Mouse (Mus musculus) bone marrow macrophage, adult 2 months (primary cell): Measurements from ENCODE around the gene Abcd1. TPM values are rescaled to one million over a fixed set of nuclear protein-coding genes. Genes with fewer than 3 reads are reported as not detected.
"Not testable (repeated sequence)": the region's sequence is repeated elsewhere in the genome, so short reads cannot be mapped to it uniquely, and the experiment has no call there.

Source experiments
- H3K27ac ChIP-seq: 2 replicates; pipeline ENCODE4 v1.5.1; 2012; ENCODE audit warnings: low read depth, low read length; ENCODE audit not compliant: insufficient read depth
- H3K4me1 ChIP-seq: 2 replicates; pipeline ENCODE4 v1.6.1; 2012; ENCODE audit warnings: low read length; ENCODE audit not compliant: control insufficient read depth, insufficient read depth
- H3K4me3 ChIP-seq: 2 replicates; pipeline ENCODE4 v1.5.1; 2012; ENCODE audit warnings: mild to moderate bottlenecking, low read length, moderate library complexity; ENCODE audit not compliant: insufficient read depth
- CTCF ChIP-seq: IDR thresholded peaks from 2 replicates; pipeline ENCODE4 v1.5.1; 2012; ENCODE audit warnings: low read depth, mild to moderate bottlenecking, low read length, moderate library complexity
- POLR2A ChIP-seq: IDR thresholded peaks from 2 replicates; pipeline ENCODE4 v1.6.1; 2012; ENCODE audit warnings: mild to moderate bottlenecking, low read depth, low read length, borderline replicate concordance
- polyA plus RNA-seq: library from polyadenylated mRNA; stranded (reverse); fragments of >200 nt; gene quantifications from 2 replicates; pipeline ENCODE4 v1.2.4, GENCODE M21; 2012; ENCODE audit not compliant: missing spikeins, insufficient read depth, insufficient read length

The Abcd1 gene
- polyA plus RNA-seq, 1 experiment, result 89.1 TPM

DNA sequence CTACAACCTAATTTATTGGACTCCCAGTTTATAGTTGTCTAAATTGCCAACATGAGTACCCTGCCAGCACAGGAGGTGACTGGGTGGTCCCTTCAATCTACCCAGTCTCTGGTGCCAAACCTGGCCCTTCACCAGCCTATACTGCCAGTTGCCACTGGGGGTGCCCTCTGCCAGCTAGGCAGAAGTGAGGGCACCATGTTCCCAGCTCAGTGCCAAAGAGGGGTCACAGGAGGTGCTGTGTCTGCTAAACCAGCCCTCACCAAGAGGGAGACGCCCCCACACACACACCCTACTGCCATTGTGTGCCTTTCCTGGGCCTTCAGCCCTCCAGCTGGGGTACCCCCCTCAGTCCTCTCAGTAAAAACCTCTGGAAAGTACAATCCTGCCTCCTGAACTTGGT, 21.8 kb downstream of the Abcd1 start:
- TF ChIP-seq POLR2A (no peak), CTCF (no peak)
- Histone ChIP-seq H3K4me3 (no peak overlapping the region), H3K4me1 (no peaks in the 10 kb centered on the region), H3K27ac (no peak overlapping the region)

DNA sequence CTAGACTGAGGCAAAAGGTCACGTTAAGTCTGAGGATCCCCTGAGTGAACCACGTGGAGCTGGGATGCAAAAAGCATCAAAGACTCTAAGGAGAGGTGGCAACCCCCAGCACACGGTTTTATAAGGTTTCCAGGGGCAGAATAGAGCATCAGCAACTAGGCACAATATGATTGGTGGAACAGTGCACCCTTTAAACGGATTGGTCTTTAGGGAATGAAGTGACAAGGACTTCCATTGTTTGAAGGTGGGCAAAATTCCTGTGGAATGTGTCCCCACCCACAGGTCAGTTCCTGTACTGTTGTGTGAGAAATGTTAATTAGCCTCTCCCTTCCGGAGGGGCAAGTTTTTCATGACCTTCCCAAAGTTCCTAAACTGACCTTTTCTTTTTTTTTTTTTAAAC, 22.8 kb downstream of the Abcd1 start:
- no peak overlapping the region for H3K27ac ChIP-seq
- TF ChIP-seq CTCF, result no peak
- TF ChIP-seq POLR2A, result no peak
- H3K4me3 ChIP-seq, result no peak overlapping the region
- no peaks in the 10 kb centered on the region for H3K4me1 ChIP-seq

DNA sequence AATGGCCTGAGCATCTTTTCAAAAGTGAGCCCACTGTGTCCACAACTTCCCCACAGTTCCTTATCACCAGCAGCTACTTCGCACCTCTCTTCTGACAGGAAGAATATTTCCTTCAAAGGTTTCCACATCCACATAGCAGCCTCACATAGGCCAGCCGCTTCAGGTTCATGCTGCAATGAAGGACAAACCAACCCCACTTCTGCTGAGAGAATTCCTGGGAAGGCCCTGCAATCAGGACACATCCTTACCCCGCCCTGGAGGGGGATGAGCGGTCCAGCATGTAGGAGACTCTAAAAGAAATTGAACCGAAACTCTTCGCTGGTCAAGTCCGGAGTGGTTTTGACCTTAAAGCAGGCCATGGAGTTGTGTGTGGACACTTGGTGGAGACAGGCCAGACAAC, 23.4 kb downstream of the Abcd1 start:
- H3K4me1 ChIP-seq, H3K27ac ChIP-seq, H3K4me3 ChIP-seq: not testable (repeated sequence)

DNA sequence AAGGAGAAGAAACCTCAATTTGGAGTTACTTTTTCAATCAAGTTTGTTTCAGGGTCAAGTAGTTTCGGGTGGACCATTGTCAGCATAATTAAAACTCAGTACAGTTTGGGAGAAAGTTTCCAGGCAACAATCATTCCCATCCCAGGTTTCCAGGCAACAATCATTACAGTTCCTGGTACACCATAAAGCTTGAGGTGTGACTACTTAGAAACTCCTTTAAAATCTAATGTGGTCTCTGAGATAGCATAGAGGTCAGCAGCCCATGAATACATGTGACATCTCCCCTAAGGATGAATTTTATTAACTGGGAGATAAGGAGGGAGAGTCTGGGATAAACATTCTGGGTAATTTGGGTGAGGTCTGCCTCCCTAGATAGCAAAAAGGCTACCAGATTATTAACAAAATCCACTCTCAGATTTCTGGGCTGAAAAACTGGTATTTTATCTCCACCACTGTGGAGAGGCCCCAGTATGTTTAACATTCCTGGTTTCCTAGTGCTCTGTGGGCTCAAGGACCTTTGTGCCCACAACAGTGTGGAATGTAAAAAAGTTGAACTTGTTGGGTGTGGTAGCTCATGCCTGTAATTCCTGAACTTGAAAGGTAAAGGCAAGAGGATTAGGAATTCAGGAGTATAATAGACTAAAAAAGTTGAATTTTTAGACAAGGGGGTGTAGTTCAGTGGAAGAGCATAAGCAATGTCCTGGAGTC, 28.5 kb downstream of the Abcd1 start:
- Histone ChIP-seq H3K4me3 (no peak overlapping the region), H3K27ac (no peak overlapping the region), H3K4me1 (no peaks in the 10 kb centered on the region)
- TF ChIP-seq CTCF (no peak), POLR2A (no peak)

DNA sequence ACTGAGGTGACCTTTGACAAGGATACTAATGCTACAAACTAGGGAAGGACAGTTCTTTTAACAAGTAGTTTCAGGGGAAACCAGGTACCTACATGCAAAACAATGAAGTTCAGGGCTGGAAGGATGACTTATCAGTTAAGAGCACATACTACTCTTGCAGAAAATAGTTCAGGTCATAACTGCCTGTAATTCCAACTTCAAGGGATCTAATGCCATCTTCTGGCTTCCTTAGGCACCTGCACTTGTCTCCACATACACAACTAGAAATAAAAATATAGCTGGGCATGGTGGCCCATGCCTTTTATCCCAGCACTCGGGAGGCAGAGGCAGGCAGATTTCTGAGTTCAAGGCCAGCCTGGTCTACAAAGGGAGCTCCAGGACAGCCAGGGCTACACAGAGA, 32.6 kb downstream of the Abcd1 start:
- no peak overlapping the region for H3K27ac ChIP-seq
- no peaks in the 10 kb centered on the region for H3K4me1 ChIP-seq
- no peak for TF ChIP-seq CTCF
- no peak for TF ChIP-seq POLR2A
- no peak overlapping the region for H3K4me3 ChIP-seq

DNA sequence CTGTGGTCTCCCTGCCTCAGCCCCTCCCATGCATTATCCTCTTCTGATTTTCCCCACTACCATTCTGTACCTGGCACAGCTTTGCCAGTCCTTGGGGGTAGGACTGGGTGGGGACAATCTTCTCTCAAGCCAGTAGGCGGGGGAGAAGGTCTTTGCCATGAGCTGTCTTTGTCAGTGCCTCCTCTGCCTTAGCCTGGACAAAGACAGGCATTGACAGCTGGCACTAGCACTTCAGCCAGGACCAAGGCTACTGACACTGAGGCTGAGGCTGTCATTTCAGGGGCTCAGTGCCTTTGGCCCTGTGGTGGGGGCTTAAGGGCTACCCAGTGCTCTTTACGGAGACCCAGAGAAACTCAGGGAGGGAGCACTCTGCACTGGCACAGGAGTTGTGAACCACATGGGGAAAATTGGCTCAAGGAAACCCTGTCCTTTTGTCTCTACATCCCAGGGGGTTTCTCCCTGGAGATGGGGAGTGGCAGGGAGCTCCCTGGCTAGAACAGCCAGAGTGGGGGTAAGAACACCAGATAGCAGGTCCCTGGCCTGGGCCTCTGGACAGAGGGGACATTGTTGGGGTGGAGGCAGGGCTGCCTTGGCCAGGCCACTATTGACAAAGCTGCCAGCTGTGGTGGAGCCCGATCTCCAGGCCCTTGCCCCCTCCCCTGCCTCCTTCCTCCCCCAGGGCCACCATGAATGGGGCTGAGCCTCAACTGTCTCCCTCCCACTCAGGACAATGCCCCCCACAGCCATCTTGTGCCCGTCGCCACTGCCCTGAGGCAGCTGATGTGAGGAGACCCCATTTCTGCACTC, 40.1 kb downstream of the Abcd1 start, which contains the start of gene Plxnb3:
Gene Plxnb3 (plus strand): TSS at position 757 of the 807 bp plus-strand sequence.
- peaks cover 8% of the 10 kb centered on the region for H3K4me1 ChIP-seq
- no peak within 1 kb of the TSS for H3K4me3 ChIP-seq
- TF ChIP-seq POLR2A (no peak), CTCF (no peak)
- H3K27ac ChIP-seq, result no peak within 1 kb of the TSS

DNA sequence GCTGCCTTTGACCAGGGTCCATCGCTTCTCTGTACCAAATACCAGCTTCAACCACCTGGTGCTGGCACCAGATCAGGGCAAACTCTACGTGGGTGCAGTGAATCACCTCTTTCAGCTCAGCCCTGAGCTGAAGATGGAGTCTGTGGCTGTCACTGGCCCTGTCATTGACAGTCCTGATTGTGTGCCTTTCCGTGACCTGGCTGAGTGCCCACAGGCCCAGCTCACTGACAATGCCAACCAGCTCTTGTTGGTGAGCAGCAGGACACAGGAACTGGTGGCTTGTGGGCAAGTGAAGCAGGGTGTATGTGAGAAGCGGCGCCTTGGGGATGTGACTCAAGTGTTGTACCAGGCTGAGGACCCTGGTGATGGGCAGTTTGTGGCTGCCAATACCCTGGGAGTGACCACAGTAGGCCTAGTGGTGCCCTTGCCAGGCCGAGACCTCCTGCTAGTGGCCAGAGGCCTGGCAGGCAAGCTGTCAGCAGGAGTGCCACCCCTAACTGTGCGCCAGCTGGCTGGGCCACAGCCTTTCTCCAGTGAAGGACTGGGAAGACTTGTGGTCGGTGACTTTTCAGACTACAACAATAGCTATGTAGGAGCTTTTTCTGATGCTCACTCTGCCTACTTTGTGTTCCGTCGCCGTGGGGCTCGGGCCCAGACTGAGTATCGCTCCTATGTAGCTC, 42.4 kb downstream of the Abcd1 start:
- Histone ChIP-seq H3K27ac (no peak overlapping the region), H3K4me3 (no peak overlapping the region), H3K4me1 (peaks cover 10% of the 10 kb centered on the region)
- TF ChIP-seq CTCF (no peak), POLR2A (no peak)

DNA sequence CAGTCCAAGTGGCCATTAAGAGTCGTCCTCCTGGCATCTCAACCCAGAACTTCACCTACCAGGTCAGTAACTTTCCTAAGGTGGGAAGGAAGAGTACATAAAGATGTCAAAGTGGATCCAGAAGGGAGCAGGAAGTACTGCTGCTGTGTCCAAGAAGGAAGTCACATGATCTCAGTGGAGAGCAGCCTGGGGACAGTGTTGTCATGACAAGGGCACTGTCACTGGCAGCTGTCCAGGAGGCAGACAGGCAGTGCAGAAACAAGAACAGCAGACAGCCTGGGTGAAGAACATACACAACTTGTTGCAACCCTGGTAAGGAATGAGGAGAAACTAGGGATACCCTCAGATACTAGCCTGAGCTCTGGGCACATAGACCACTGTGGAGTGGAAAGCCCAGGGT, 48.9 kb downstream of the Abcd1 start:
- H3K4me3 ChIP-seq, result 0 out of 2 replicates have a peak overlapping the region, but pooled peaks have one; percentile 18
- H3K27ac ChIP-seq, result peak overlapping the region; percentile 95
- TF ChIP-seq CTCF (no peak), POLR2A (no peak)
- peaks cover 29% of the 10 kb centered on the region for H3K4me1 ChIP-seq

DNA sequence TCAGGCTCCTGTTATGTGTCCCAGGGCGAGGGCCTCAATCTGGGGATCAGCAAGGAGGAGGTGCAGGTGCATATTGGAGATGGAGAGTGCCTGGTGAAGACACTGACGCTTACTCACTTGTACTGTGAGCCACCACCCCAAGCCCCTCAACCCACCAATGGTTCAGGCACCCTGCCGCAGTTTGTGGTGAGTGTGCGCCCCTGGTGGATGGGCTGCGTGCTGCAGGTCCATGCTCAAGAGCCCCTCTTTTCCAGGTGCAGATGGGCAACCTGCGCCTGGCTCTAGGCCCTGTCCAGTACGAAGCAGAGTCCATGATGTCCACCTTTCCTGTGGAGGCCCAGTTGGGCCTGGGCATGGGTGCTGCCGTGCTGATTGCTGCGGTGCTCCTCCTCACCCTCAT, 50.9 kb downstream of the Abcd1 start:
- TF ChIP-seq POLR2A (no peak), CTCF (no peak)
- Histone ChIP-seq H3K4me1 (peaks cover 29% of the 10 kb centered on the region), H3K4me3 (no peak overlapping the region), H3K27ac (no peak overlapping the region)

DNA sequence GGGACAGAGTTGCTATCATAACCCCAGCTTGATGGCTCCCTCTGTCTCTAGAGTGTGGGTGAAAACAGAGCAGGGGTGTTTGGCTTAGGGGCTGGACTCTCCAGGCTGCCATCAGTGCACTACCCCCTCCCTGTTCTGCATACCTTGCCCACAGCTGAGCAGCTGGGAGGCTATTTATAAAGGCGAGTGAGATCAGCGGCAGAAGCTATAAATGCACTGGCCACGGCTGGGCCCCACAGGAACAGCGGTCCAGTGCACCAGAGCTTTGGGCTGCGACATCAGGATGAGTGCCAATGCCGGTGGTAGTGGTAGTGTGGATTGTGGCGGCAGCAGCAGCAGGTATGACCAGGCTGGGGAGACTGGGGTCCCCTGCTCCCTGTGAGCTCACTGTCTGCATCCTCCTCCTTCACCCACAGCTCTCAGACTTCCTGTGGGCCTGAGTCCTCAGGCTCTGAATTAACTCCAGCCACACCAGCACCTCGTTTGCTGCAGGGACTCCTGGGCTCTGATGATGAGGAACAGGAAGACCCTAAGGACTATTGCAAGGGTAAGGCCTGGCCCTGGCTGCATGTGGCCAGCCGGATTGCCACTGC, 57.9 kb downstream of the Abcd1 start, which contains the start of gene Srpk3:
Gene Srpk3 (plus strand): TSS at position 238 of the 593 bp plus-strand sequence.
- H3K4me1 ChIP-seq, result peaks cover 20% of the 10 kb centered on the region
- no peak within 1 kb of the TSS for H3K27ac ChIP-seq
- no peak within 1 kb of the TSS for H3K4me3 ChIP-seq
- TF ChIP-seq CTCF, result no peak
- TF ChIP-seq POLR2A, result no peak
